In genomic region chr16:24884017-24884416, GRCm38 (mm10) we compare ENCODE assay signal across 19 mouse cellular contexts.
DNase-seq lines count a peak whose midpoint lies in the region; ATAC-seq and TF ChIP-seq lines count a peak whose summit lies in the region.
"Had no signal": no experiment of that assay in that cellular context is flagged by ENCODE, and none has a peak within 500 bp of the region (broad histone marks: within the 10 kb centered on the region; RNA-seq: fewer than 3 reads in every experiment).

No protein-coding gene starts in this region.

- TF ChIP-seq POLR2A in small intestine, adult 2 months (IDR thresholded peaks at IDR 0.05; ENCODE audit: low read depth, low read length) = no peak

- TF ChIP-seq CTCF in intestine, postnatal 0 days (IDR thresholded peaks at IDR 0.05; ENCODE audit: low read depth) = peak; percentile 59
- peak; percentile 45 for TF ChIP-seq CTCF in lung, postnatal 0 days (IDR thresholded peaks at IDR 0.05)
- TF ChIP-seq CTCF in Patski (IDR thresholded peaks at IDR 0.05) = peak; percentile 13
- TF ChIP-seq CTCF in small intestine, adult 2 months (IDR thresholded peaks at IDR 0.05; ENCODE audit: extremely low read depth, insufficient read length, insufficient replicate concordance, low read depth, low read length) = 0 out of 2 replicates have a peak, but pooled peaks have one; percentile 7

- no peak overlapping the region for H3K4me3 ChIP-seq in intestine, postnatal 0 days (ENCODE audit: low read depth, low read length)
- H3K4me3 ChIP-seq in intestine, embryonic 16.5 days (ENCODE audit: low read length) = no peak overlapping the region
- H3K4me3 ChIP-seq in lung, postnatal 0 days (ENCODE audit: low read depth, low read length) = no peak overlapping the region
- H3K4me3 ChIP-seq in small intestine, adult 2 months (ENCODE audit: low read depth, low read length) = no peak overlapping the region
- H3K4me3 ChIP-seq: erythroblast, embryonic 14.5 days; forebrain, embryonic 15.5 days; liver, embryonic 13.5 days had no signal

- no peak for DNase-seq in lung, postnatal 0 days (ENCODE audit: low spot score)
- no peak for DNase-seq in lung, postnatal 14 days
- no peak for DNase-seq in Patski (ENCODE audit: low read depth, low spot score)
- DNase-seq in right cerebral cortex, postnatal 4 days = no peak
- DNase-seq: adrenal gland, postnatal 14 days; cerebellum, adult 18-20 months; cerebellum, postnatal 36 days; kidney, adult 8-10 months; layer of hippocampus, postnatal 36 days; liver, embryonic 13.5 days; lung, postnatal 36 days; right cerebral cortex, postnatal 14 days had no signal

- H3K4me2 ChIP-seq in intestine, postnatal 0 days (replicated peaks; ENCODE audit: low read depth) = no peak overlapping the region
- no peak overlapping the region for H3K4me2 ChIP-seq in intestine, embryonic 16.5 days (ENCODE audit: low read depth, low read length)
- no peak overlapping the region for H3K4me2 ChIP-seq in lung, postnatal 0 days (replicated peaks; ENCODE audit: low read depth, low read length)
- H3K4me2 ChIP-seq: forebrain, embryonic 15.5 days; hindbrain, embryonic 14.5 days; liver, embryonic 13.5 days; midbrain, embryonic 11.5 days had no signal

- POLR2A ChIA-PET in Patski (lab: Charles Lee) = no interaction called here

- no peaks in the 10 kb centered on the region for H3K27me3 ChIP-seq in intestine, postnatal 0 days (replicated peaks; ENCODE audit: control insufficient read depth, insufficient read depth, low read length)
- no peaks in the 10 kb centered on the region for H3K27me3 ChIP-seq in intestine, embryonic 16.5 days (replicated peaks; ENCODE audit: control insufficient read depth, insufficient read depth, low read length)
- H3K27me3 ChIP-seq in lung, postnatal 0 days (replicated peaks; ENCODE audit: insufficient read depth, low read length) = no peaks in the 10 kb centered on the region
- no peaks in the 10 kb centered on the region for H3K27me3 ChIP-seq in Patski
- no peaks in the 10 kb centered on the region for H3K27me3 ChIP-seq in small intestine, adult 2 months (ENCODE audit: control insufficient read depth, insufficient read depth, low read length)
- H3K27me3 ChIP-seq: forebrain, embryonic 15.5 days; liver, embryonic 13.5 days had no signal

- CTCF ChIA-PET in Patski (lab: Charles Lee) = no interaction called here

- TF ChIP-seq EP300 in lung, postnatal 0 days (IDR thresholded peaks at IDR 0.05) = no peak

- no peak for ATAC-seq in intestine, postnatal 0 days
- ATAC-seq in intestine, embryonic 16.5 days = no peak
- ATAC-seq in lung, postnatal 0 days = no peak
- ATAC-seq in Patski = no peak
- ATAC-seq: forebrain, embryonic 15.5 days had no signal

- peaks cover 10% of the 10 kb centered on the region; the same call in 1 of the 2 replicates for H3K4me1 ChIP-seq in intestine, postnatal 0 days (replicated peaks; ENCODE audit: control insufficient read depth, insufficient read depth, low read length)
- peaks cover 14% of the 10 kb centered on the region; the same call in 1 of the 2 replicates for H3K4me1 ChIP-seq in intestine, embryonic 16.5 days (ENCODE audit: control insufficient read depth, insufficient read depth, low read length)
- no peaks in the 10 kb centered on the region for H3K4me1 ChIP-seq in lung, postnatal 0 days (ENCODE audit: insufficient read depth, low read depth, low read length)
- H3K4me1 ChIP-seq in small intestine, adult 2 months (ENCODE audit: control insufficient read depth, insufficient read depth, insufficient read length, low read length) = peaks cover 8% of the 10 kb centered on the region; the same call in 1 of the 2 replicates
- H3K4me1 ChIP-seq: liver, embryonic 13.5 days had no signal

- H3K36me3 ChIP-seq in intestine, postnatal 0 days (ENCODE audit: control insufficient read depth, insufficient read depth) = no peaks in the 10 kb centered on the region
- H3K36me3 ChIP-seq in intestine, embryonic 16.5 days (ENCODE audit: control insufficient read depth, insufficient read depth, low read length) = no peaks in the 10 kb centered on the region
- H3K36me3 ChIP-seq in lung, postnatal 0 days (ENCODE audit: insufficient read depth, low read length) = no peaks in the 10 kb centered on the region
- no peaks in the 10 kb centered on the region for H3K36me3 ChIP-seq in small intestine, adult 2 months (ENCODE audit: control insufficient read depth, insufficient read depth, low read length)
- H3K36me3 ChIP-seq: forebrain, embryonic 15.5 days; liver, embryonic 13.5 days had no signal

- no peaks in the 10 kb centered on the region for H3K9me3 ChIP-seq in intestine, postnatal 0 days (ENCODE audit: control insufficient read depth)
- no peaks in the 10 kb centered on the region for H3K9me3 ChIP-seq in intestine, embryonic 16.5 days (ENCODE audit: control insufficient read depth, low read length)
- no peaks in the 10 kb centered on the region for H3K9me3 ChIP-seq in lung, postnatal 0 days (ENCODE audit: low read length)
- H3K9me3 ChIP-seq: forebrain, embryonic 15.5 days; liver, embryonic 13.5 days had no signal

- no peak overlapping the region for H3K9ac ChIP-seq in intestine, postnatal 0 days (ENCODE audit: low read depth, low read length)
- H3K9ac ChIP-seq in intestine, embryonic 16.5 days (ENCODE audit: low read depth, low read length) = no peak overlapping the region
- no peak overlapping the region for H3K9ac ChIP-seq in lung, postnatal 0 days (replicated peaks; ENCODE audit: low read depth)
- H3K9ac ChIP-seq: forebrain, embryonic 15.5 days; hindbrain, embryonic 14.5 days; liver, embryonic 13.5 days had no signal

- in situ Hi-C loops in Patski (cut with MboI; ENCODE audit: low pct_unique_long_range_greater_than_20kb) = loop anchor here (10.0 kb wide), 1 partner anchor 899 kb away; the partner anchor contains the start of genes Bcl6 and Gm37419

- no peak overlapping the region for H3K27ac ChIP-seq in intestine, postnatal 0 days (ENCODE audit: low read depth, low read length)
- no peak overlapping the region for H3K27ac ChIP-seq in intestine, embryonic 16.5 days (ENCODE audit: low read length)
- H3K27ac ChIP-seq in lung, postnatal 0 days (ENCODE audit: low read length) = no peak overlapping the region
- no peak overlapping the region for H3K27ac ChIP-seq in small intestine, adult 2 months (ENCODE audit: insufficient read depth, low read depth, low read length)
- H3K27ac ChIP-seq: forebrain, embryonic 15.5 days; hindbrain, embryonic 14.5 days; liver, embryonic 13.5 days had no signal

Comparison
In these comparisons a context has a peak if more than half of its experiments do, and no peak if none do; other contexts are left out.
1. CTCF ChIP-seq: peak in every context shown above with its lines; median percentile 59 in intestine, postnatal 0 days; 45 in lung, postnatal 0 days; 13 in Patski; 7 in small intestine, adult 2 months.